Mouse (Mus musculus) left cerebral cortex, adult 8-10 months (tissue): Measurements from ENCODE around the gene Leng1. TPM values are rescaled to one million over a fixed set of nuclear protein-coding genes. Genes with fewer than 3 reads are reported as not detected.
"Not testable (repeated sequence)": the region's sequence is repeated elsewhere in the genome, so short reads cannot be mapped to it uniquely, and the experiment has no call there.

Source experiments
- DNase-seq, 2 experiments: peaks; one replicate each; pipeline ENCODE4 v3.0.0; 2022; ENCODE audit warnings: low spot score in 2 of 2
- total RNA-seq, 4 experiments: library from RNA; stranded (reverse); gene quantifications; 2 replicates each; pipeline ENCODE4 v1.2.4; 2022

The Leng1 gene
- total RNA-seq: 1 to 10 TPM; 5.7 to 7.6 (median 5.8) TPM

DNA sequence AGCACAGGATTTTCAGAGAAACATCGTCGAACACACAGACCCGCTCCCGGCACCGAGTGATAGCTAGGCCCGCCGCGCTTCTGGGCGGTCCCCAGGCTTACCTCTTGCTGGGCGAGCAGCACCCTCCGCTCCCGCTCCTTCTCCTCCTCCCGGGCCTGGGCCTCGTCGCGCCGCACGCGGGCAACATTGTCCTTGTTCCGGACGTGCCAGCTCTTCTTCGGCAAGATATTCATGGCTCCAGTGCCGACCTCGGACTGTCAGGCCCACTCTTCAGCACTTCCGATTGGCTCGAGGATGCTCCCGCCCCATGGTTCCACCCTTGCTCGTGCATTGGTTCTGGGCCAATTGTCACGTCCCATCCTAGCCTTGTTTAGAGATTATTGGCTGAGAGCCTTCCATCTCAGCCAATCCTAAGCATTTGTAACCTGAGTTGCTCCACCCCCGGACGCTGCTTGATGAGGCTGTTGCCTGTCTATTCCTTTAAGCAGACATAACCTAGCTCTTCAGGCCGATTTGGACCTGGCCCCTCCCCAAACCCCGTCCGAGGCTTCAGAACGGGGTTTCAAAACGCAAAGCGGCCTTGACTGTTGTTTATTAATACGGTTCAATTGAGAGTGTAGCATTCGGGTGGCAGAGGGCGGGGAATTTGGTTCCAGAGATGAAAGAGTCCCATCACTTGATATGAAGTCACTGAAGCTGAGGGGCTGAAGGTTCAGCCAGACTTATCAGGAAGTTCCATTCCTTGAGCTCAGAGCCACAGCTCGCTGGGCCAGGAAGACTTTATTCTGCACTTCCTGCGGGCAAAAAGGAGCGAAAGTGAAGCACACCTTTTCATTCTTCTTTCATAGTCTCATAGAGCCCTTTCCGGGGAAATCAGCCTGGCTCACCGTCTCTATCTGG lies at the start of gene Leng1:
Leng1 (minus strand) TSS at position 626 of the 900 bp plus-strand sequence.
- DNase-seq: peak; percentile 93 to 96

DNA sequence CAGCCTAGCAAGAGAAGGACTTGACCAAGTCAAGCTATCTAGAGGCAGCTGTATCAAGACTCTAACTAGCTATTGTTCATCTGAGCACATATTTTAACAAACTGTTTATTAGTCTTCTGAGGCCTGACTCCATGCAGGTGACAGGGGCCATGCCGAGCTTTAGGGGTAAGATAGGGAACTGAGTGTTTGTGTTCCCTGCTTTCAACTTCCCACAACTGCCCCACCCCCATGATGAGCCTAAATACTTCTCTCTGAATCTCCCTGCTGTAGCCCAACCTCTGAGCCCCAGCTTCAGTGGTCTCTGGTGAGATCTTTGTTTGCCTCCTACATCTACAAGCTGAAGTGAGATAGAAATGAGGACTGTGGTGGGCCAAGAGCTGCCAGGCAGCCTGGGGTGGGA lies 49.6 kb upstream of the Leng1 start:
- no peak for DNase-seq

- no peak for DNase-seq
Measured at GRCm38 (mm10) chr7:3712264-3712942, 46.8 kb upstream of the Leng1 start.

DNA sequence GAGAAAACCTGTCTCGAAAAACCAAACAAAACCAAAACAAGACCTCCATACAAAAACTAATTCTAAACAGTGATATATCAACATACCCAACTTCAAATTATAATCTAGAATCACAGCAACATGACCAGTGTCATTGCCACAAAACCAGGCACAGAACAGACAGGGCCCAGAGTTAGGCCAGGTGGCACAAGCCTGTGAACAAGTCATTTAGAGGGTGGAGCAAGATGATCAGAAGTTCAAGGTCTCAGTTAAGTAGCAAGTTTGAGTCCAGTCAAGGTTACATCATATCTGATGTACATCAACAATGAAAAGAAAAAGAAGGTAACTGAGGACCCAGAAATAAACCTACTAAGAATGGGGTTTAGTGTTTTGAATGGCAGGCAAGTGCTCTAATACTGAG lies 43.4 kb upstream of the Leng1 start:
- DNase-seq: no peak

- not testable (repeated sequence) for DNase-seq
Measured at GRCm38 (mm10) chr7:3708447-3708980, 42.9 kb upstream of the Leng1 start.

DNA sequence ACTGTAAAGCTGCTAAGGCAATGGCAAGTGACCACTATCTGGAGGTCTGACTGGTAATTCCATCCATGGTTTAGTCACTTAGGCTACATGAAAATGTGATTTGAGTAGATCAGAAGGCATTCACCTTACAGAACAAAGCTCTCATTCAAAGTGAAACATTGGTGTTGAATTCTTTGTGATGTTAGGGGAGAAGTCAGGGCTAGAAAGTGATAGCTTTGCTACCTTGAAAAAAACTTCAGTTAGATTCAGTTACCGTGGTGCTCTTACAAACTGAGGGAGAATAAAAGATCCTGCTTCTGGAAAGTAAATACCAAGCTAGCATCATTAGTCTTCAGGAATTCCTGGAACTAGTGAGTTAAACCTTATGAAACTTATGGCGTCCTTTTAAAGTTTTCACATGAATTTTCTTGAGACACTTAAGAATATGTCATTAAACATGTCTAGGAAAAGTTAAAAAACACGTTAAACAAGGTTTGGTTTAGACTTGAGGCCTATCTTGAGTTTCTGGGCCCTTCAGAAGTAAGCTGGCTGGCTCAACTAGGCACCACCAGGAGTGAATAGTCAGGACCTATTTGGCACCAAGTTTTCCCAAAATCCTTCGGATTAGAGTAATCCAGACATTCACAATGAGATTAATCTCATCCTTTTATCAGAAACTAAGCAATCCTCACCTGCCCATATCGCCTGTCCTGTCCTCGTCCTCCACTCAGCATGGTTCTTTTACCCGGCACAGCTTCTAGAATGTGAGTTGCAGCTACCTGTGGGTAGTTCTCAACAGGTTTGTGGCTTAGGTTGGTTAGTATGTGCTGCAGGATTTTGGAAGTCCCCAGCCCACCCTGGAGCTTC lies 42.2 kb upstream of the Leng1 start:
- DNase-seq: no peak

DNA sequence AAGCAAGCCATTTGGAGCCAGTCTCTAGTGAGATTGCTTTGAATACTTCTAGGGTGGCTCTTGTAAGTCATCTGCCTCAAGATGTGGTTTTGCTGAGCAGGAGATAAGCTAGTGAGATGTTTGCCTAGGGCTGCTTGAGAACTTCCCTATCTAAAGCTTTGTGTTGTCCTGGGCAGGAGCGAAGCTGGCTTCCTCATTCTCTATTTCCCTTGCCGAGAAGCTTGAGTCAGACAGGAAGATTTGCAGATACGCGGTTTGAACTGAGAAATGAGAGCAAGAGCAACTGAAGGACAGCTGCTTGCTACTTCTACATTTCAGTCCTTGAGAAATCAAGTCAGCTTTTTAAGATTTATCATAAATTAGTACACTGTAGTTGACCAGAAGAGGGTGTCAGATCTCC lies 41.4 kb upstream of the Leng1 start:
- no peak for DNase-seq

- DNase-seq: no peak
Measured at GRCm38 (mm10) chr7:3706343-3706934, 40.8 kb upstream of the Leng1 start.

- DNase-seq: no peak
Measured at GRCm38 (mm10) chr7:3705911-3706310, 40.3 kb upstream of the Leng1 start.

GRCm38 (mm10) chr7:3705461-3705860 lies 39.8 kb upstream of the Leng1 start:
- not testable (repeated sequence) for DNase-seq

DNA sequence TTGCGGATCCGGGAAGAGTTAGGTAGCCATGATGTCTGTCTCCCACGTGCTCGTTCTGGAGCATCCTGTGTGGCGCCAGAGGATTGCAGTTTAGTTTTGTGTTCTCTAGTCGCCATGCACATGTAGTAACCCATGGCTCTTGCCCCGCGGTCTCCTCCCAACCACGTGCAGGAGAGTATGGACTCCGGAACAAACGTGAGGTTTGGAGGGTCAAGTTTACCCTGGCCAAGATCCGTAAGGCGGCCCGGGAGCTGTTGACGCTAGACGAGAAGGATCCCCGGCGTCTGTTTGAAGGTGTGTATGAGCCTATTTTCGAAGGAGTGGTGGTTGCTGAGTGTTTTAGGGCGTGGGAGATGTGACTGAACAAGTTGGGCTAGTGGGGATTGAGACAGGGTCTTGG lies 38.8 kb upstream of the Leng1 start:
- no peak for DNase-seq

DNA sequence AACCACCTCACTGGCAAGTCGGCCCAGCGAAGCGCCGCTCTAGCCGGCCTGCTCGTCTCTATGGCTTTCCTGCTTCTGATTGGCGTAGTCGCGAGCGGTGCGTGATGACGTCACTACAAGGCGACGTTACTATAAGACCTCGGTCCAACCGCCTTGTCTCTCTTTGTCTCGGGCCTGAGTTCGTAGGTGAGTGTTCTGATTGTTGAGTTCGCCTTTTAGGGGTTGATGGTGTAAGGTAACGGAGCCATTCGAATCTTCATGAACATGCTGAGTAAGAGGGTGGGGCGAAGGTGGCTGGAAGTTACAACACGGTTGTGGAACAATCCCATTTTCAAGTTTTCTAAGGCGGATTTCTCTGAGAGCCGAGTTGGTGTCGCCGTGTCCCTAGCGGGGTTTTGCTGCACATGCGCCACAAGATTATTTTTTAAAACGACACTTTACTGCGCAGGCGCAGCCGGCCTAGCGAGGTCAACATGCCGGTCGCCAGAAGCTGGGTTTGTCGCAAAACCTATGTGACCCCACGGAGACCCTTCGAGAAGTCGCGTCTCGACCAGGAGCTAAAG lies 38.3 kb upstream of the Leng1 start, which contains the start of gene Rps9:
Rps9 (plus strand) TSS at position 115 of the 563 bp plus-strand sequence.
- peak; percentile 96 to 98 for DNase-seq

GRCm38 (mm10) chr7:3703148-3703878 lies 37.7 kb upstream of the Leng1 start:
- DNase-seq: no peak

- no peak for DNase-seq
Measured at GRCm38 (mm10) chr7:3698471-3698870, 32.8 kb upstream of the Leng1 start.

- DNase-seq: not testable (repeated sequence)
Measured at GRCm38 (mm10) chr7:3694949-3695305, 29.3 kb upstream of the Leng1 start.

DNA sequence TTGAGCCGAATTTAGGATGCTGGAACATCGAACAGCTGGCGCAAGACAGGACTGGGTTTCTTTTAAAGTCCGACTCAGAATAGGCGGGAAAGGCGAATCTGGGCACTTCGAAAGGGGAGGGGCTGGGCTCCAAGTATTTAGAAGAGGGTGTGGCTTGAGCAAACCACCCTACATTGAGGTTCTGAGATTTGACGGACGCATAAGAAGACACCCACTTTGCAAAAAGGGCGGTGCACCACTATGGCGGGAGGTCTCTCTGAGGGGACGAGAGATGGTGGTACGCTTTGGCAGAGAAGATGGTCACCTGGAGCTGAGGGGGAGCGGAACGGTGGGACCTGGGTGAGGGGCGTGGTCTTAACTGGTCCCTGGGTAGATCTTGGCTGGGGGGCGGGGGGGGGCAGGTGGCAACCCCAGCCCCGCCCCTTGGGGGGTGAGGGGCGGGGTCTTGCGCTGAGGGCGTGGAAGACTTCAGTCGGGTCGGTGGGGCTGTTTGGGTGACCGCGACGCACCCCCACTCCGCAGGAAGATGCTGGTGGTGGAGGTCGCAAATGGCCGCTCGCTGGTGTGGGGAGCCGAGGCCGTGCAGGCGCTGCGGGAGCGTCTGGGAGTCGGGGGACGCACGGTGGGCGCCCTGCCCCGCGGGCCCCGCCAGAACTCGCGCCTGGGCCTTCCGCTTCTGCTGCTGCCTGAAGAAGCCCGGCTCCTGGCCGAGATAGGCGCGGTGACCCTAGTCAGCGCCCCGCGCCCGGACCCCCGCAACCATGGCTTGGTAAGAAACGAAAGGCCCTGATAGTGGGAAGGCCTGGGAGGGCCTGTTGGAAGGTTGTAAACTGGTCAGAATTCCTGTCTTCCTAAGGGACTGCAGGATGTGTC lies 28.7 kb upstream of the Leng1 start:
- peak in 1 of 2 experiments; percentile 65 for DNase-seq

GRCm38 (mm10) chr7:3693809-3694075 lies 28.1 kb upstream of the Leng1 start:
- no peak for DNase-seq

DNA sequence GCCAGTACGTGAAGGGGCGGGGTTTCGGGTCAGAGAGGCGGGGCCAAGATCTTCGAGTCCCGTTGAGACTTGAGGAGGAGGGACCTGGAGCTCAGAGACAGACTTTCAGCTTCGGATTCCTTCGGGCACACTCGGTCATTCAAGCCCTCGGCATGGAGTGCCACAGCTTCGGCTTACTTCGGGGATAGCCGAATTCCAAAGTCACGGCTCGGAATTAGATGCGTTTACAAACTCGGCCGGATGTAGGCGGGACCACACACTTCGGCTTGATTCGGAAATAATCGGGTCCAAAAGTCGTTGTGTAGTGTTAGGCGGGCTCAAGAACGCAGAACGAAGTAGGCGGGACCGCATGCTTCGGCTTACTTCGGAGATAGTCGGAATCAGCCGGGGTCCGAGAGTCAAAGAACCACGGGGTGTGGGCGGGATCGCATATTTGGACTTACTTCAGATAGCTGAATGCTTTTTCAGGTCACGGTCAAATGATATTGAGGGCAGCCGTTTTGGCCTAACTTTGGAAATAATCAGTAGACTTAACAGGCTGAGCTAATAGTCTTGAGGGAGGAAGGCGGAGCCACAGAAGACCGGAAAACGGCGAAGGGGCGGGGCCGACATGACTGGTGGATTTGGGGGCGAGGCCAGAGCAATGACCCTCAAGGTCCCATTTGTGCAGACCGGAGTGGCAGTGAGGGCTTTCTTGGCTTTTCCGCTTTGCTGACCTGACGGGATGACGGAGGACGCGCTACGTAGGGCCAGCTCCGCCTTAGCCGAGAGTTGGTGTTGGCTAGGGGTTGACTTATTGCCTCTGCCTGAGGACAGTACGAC lies 27.6 kb upstream of the Leng1 start, which contains the start of gene Mboat7:
Mboat7 (minus strand) TSS at position 537 of the 822 bp plus-strand sequence.
- peak; percentile 92 to 98 for DNase-seq
